Mouse (Mus musculus) lung, postnatal 0 days (tissue): Measurements from ENCODE around the gene Tap1. TPM values are rescaled to one million over a fixed set of nuclear protein-coding genes. Genes with fewer than 3 reads are reported as not detected.
A peak's percentile ranks its signal among the peaks of the same experiment; 100 is the strongest.
"Not testable (repeated sequence)": the region's sequence is repeated elsewhere in the genome, so short reads cannot be mapped to it uniquely, and the experiment has no call there.

Experiments
- ATAC-seq: fragments of 200-750 bp; cut with Nextera tagmentation; 2 replicates; pipeline ENCODE4 v1.8.0; 2017; ENCODE audit warnings: moderate library complexity
- DNase-seq: peaks from one replicate; pipeline ENCODE4 v3.0.0-alpha.2; 2016; ENCODE audit warnings: low spot score
- H3K27ac ChIP-seq: fragments of 300-500 bp; sonication (generic); 2 replicates; pipeline ENCODE4 v1.5.1; 2014; ENCODE audit warnings: antibody characterized with exemption, mild to moderate bottlenecking, low read length, mixed read lengths
- H3K27me3 ChIP-seq: fragments of 300-500 bp; sonication (generic); replicated peaks from 2 replicates; pipeline ENCODE4 v1.6.1; 2014; ENCODE audit warnings: low read length, mixed read lengths; ENCODE audit not compliant: insufficient read depth
- H3K36me3 ChIP-seq: fragments of 300-500 bp; sonication (generic); 2 replicates; pipeline ENCODE4 v1.6.1; 2014; ENCODE audit warnings: low read length, mixed read lengths; ENCODE audit not compliant: insufficient read depth
- H3K4me1 ChIP-seq: fragments of 300-500 bp; sonication (generic); 2 replicates; pipeline ENCODE4 v1.6.1; 2014; ENCODE audit warnings: antibody characterized with exemption, low read depth, low read length, mixed read lengths; ENCODE audit not compliant: insufficient read depth
- H3K4me2 ChIP-seq: fragments of 300-500 bp; sonication (generic); replicated peaks from 2 replicates; pipeline ENCODE4 v1.6.1; 2014; ENCODE audit warnings: low read depth, mild to moderate bottlenecking, low read length, moderate library complexity, mixed read lengths
- H3K4me3 ChIP-seq: fragments of 300-500 bp; sonication (generic); 2 replicates; pipeline ENCODE4 v1.5.1; 2014; ENCODE audit warnings: low read depth, low read length
- H3K9ac ChIP-seq: fragments of 300-500 bp; sonication (generic); replicated peaks from 2 replicates; pipeline ENCODE4 v1.6.1; 2014; ENCODE audit warnings: low read depth, mild to moderate bottlenecking
- H3K9me3 ChIP-seq: fragments of 300-500 bp; sonication (generic); 2 replicates; pipeline ENCODE4 v1.6.1; 2016; ENCODE audit warnings: low read length, mixed read lengths
- CTCF ChIP-seq: IDR thresholded peaks from 2 replicates; pipeline ENCODE4 v1.5.1; 2016; ENCODE audit warnings: antibody characterized with exemption, mild to moderate bottlenecking
- EP300 ChIP-seq: IDR thresholded peaks from 2 replicates; pipeline ENCODE4 v1.6.1; 2016; ENCODE audit warnings: antibody characterized with exemption, mild to moderate bottlenecking, control low read depth
- WGBS: fragments of 180-500 bp; shearing (Covaris S2); extraction: QIAGEN DNeasy Blood & Tissue Kit; methylation state at CpG from one replicate; pipeline ENCODE4 v1.1.7; 2014; 5-methylcytosine and 5-hydroxymethylcytosine counted together
- polyA plus RNA-seq: library from polyadenylated mRNA; unstranded; fragments of >200 nt; fragmentation: Nextera tagmentation; extraction: Ambion mirVana; gene quantifications from 2 replicates; pipeline ENCODE4 v1.2.1, GENCODE M21; 2015

The Tap1 gene
- polyA plus RNA-seq, 1 experiment from 2014 or later = 12.6 TPM

DNA sequence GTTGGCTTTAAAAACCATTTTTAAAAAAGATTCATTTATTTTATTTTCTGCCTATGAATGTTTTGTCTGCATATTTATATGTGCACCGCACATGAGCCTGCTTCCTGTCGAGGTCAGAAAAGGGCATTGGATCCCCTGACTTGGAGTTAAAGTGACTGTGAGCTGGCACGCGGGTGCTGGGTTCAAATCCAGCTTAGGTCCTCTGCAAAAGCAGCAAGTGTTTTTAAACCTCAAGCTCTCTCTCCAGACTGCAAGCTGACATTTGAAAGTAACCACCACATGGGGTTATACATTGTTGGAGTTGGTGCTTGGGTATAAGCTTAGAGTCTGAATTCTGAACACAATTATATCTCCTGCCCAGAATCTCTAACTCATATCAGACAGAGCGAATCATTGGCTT, 30.6 kb downstream of the Tap1 start:
- Histone ChIP-seq H3K4me2 (peak overlapping the region; percentile 35; the same call in 1 of the 2 replicates), H3K9ac (no peak overlapping the region), H3K36me3 (no peaks in the 10 kb centered on the region), H3K27ac (no peak overlapping the region), H3K4me1 (no peaks in the 10 kb centered on the region), H3K4me3 (no peak overlapping the region), H3K27me3 (0 out of 2 replicates have a peak, but pooled peaks cover 2% of the 10 kb centered on the region), H3K9me3 (no peaks in the 10 kb centered on the region)
- ATAC-seq = no peak
- TF ChIP-seq CTCF (no peak), EP300 (no peak)
- DNase-seq = no peak
- 79% methylated on average over 5 of the region's 5 CpGs for WGBS

DNA sequence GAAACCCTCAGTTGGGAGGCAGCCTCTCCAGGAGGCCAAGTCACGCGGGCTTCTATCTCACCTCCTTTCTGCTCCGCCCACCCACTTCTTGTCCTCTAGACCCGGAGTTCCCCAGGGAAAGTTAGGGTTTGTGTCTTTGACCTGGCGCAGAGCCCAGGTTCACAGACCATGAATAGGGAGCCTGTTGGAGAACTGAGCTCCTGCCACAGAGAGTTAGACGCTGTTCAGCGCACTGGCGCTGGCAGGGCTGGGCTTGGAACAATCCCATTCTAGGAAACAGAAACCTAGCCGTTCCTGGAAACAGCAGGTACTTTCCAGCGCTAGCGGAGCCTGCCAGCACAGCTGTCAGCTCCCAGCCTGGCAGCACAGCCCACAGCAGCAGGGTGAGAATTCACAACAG, 31.3 kb downstream of the Tap1 start:
- no peaks in the 10 kb centered on the region for H3K9me3 ChIP-seq
- 54% methylated on average over 11 of the region's 11 CpGs for WGBS
- H3K27me3 ChIP-seq = no peaks in the 10 kb centered on the region
- no peaks in the 10 kb centered on the region for H3K36me3 ChIP-seq
- no peak for TF ChIP-seq CTCF
- no peak for TF ChIP-seq EP300
- H3K4me2 ChIP-seq = peak overlapping the region; percentile 35
- no peak overlapping the region for H3K9ac ChIP-seq
- ATAC-seq (peak; percentile 59), DNase-seq (peak; percentile 49)
- H3K27ac ChIP-seq = peak overlapping the region; percentile 47
- H3K4me3 ChIP-seq = peak overlapping the region; percentile 10; the same call in 1 of the 2 replicates
- H3K4me1 ChIP-seq = no peaks in the 10 kb centered on the region

DNA sequence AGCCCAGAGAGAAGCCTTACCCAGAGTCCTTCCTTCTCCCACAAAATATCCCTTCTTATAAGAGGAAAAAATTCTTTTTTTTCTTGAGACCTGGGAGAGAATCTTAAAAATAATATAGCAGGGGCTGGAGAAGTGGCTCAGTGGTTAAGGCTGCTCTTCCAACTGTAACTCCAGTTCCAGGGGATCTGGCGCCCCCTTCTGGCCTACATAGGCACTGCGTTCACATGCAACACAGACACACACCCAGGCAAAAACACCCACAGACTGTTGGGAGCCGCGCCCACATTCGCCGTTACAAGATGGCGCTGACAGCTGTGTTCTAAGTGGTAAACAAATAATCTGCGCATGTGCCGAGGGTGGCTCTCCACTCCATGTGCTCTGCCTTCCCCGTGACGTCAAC, 31.7 kb downstream of the Tap1 start:
- H3K4me1 ChIP-seq, H3K9me3 ChIP-seq, H3K27ac ChIP-seq, ATAC-seq, H3K9ac ChIP-seq, H3K36me3 ChIP-seq, H3K27me3 ChIP-seq: not testable (repeated sequence)
- TF ChIP-seq CTCF = peak; percentile 67
- H3K4me2 ChIP-seq = peak overlapping the region; percentile 35
- WGBS = 91% methylated on average over 8 of the region's 11 CpGs
- H3K4me3 ChIP-seq = peak overlapping the region; percentile 10; the same call in 1 of the 2 replicates
- peak; percentile 22 for DNase-seq

DNA sequence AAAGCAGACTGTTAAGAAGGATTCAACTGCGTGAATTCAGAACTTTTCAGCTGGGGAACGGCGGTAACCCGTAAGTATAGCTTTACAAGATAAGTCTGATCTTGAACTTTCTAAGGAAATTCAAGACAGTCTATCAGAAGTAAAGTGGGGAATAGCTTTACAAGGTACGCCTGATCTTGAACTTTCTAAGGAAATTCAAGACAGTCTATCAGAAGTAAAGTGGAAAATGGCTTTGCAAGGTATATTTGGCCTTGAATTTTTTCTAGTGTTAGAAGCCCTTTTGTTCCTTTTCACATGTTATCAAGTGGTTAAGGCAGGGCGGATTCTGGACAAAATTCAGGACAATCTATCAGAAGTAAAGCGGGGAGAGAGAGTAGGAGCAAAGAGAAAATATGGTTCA, 32.4 kb downstream of the Tap1 start:
- H3K4me2 ChIP-seq, ATAC-seq, H3K9me3 ChIP-seq, H3K27me3 ChIP-seq, H3K9ac ChIP-seq, H3K4me1 ChIP-seq, DNase-seq, H3K36me3 ChIP-seq, H3K27ac ChIP-seq, H3K4me3 ChIP-seq: not testable (repeated sequence)
- WGBS = 98% methylated on average over 3 of the region's 7 CpGs

DNA sequence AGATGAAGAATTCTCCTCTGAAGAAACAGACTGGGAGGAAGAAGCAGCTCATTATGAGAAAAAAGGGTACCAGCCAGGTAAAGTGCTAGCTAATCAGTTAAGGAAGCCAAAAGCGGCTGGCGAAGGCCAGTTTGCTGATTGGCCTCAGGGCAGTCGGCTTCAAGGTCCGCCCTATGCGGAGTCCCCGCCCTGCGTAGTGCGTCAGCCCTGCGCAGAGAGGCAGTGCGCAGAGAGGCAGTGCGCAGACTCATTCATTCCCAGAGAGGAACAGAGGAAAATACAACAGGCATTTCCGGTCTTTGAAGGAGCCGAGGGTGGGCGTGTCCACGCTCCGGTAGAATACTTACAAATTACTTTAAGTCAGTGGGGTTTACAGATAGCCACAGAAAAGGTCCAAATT, 33.0 kb downstream of the Tap1 start:
- not testable (repeated sequence) for H3K36me3 ChIP-seq, DNase-seq, H3K9ac ChIP-seq, H3K9me3 ChIP-seq, ATAC-seq, H3K4me3 ChIP-seq, H3K4me2 ChIP-seq, H3K4me1 ChIP-seq, H3K27ac ChIP-seq, H3K27me3 ChIP-seq
- no CpG with 5 or more reads among the region's 16 CpGs for WGBS

GRCm38 (mm10) chr17:34224816-34225215, 37.5 kb downstream of the Tap1 start:
- no peaks in the 10 kb centered on the region for H3K27me3 ChIP-seq
- H3K9me3 ChIP-seq = no peaks in the 10 kb centered on the region
- TF ChIP-seq CTCF (no peak), EP300 (no peak)
- H3K4me1 ChIP-seq = no peaks in the 10 kb centered on the region
- WGBS = 92% methylated on average over 3 of the region's 3 CpGs
- ATAC-seq (no peak), DNase-seq (no peak)
- H3K27ac ChIP-seq = no peak overlapping the region
- no peak overlapping the region for H3K4me3 ChIP-seq
- no peak overlapping the region for H3K4me2 ChIP-seq
- no peaks in the 10 kb centered on the region for H3K36me3 ChIP-seq
- H3K9ac ChIP-seq = no peak overlapping the region

DNA sequence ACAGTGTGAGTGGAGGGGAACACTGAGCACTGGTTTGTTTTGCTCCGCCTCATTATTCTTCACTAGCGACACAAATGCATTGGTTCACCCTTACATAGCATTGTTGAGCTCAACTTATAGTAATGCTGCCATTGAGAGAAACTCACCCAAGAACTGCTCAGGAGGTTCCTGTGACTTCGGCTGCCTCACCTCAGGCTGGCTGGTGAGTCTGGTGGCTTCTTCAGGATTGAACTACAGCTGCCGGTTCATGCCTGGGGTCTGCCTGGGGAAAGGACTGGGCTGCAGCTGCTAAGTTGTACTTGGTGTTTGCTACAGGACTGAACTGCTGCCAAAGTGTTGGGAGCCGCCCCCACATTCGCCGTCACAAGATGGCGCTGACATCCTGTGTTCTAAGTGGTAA, 38.1 kb downstream of the Tap1 start:
- no peaks in the 10 kb centered on the region for H3K27me3 ChIP-seq
- 91% methylated on average over 8 of the region's 8 CpGs for WGBS
- no peak overlapping the region for H3K9ac ChIP-seq

DNA sequence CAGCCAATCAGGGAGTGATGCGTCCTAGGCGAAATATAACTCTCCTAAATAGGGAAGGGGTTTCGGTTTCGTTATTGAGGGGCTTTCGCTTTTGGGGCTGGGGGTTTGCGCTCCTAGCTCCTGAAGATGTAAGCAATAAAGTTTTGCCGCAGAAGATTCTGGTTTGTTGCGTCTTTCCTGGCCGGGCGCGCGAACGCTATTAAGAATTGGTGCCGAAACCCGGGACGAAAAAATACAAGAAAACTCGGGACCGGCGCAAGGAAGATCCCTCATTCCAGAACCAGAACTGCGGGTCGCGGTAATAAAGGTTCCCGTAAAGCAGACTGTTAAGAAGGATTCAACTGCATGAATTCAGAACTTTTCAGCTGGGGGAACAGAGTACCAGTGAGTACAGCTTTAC, 38.6 kb downstream of the Tap1 start:
- not testable (repeated sequence) for H3K27ac ChIP-seq, DNase-seq, H3K4me2 ChIP-seq, ATAC-seq, H3K4me1 ChIP-seq, H3K9ac ChIP-seq, H3K4me3 ChIP-seq, H3K27me3 ChIP-seq, H3K9me3 ChIP-seq, H3K36me3 ChIP-seq
- WGBS = 98% methylated on average over 13 of the region's 23 CpGs

More for the DNA sequence above, 38.1 kb downstream of the Tap1 start:
- Histone ChIP-seq H3K9me3 (no peaks in the 10 kb centered on the region), H3K36me3 (no peaks in the 10 kb centered on the region), H3K4me2 (no peak overlapping the region), H3K4me3 (no peak overlapping the region), H3K4me1 (no peaks in the 10 kb centered on the region), H3K27ac (no peak overlapping the region)
- no peak for DNase-seq
- TF ChIP-seq EP300 (no peak), CTCF (no peak)
- ATAC-seq = no peak

GRCm38 (mm10) chr17:34230971-34231370, 43.6 kb downstream of the Tap1 start:
- H3K27ac ChIP-seq, H3K9me3 ChIP-seq, DNase-seq, H3K27me3 ChIP-seq, H3K9ac ChIP-seq, H3K4me3 ChIP-seq, ATAC-seq, H3K4me2 ChIP-seq, H3K4me1 ChIP-seq, H3K36me3 ChIP-seq: not testable (repeated sequence)
- 97% methylated on average over 2 of the region's 9 CpGs for WGBS

DNA sequence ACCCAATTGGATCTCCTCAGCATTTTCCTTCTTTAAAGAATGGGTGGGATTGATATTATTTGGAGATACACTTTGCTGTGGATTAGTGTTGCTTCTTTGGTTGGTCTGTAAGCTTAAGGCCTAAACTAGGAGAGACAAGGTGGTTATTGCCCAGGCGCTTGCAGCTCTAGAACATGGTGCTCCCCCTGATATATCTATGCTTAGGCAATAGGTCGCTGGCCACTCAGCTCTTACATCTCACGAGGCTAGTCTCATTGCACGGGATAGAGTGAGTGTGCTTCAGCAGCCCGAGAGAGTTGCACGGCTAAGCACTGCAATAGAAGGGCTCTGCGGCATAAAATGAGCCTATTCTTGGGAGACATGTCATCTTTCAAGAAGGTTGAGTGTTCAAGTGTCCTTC, 44.7 kb downstream of the Tap1 start:
- H3K4me1 ChIP-seq, H3K27ac ChIP-seq, H3K27me3 ChIP-seq, H3K9me3 ChIP-seq, ATAC-seq, DNase-seq, H3K36me3 ChIP-seq, H3K4me2 ChIP-seq, H3K9ac ChIP-seq, H3K4me3 ChIP-seq: not testable (repeated sequence)
- WGBS = 88% methylated on average over 5 of the region's 7 CpGs
